Mouse (Mus musculus) olfactory bulb, adult 2 months (tissue): ENCODE measurements around the gene Megf11. TPM values are rescaled to one million over a fixed set of nuclear protein-coding genes. Genes with fewer than 3 reads are reported as not detected.

Source experiments
- H3K27ac ChIP-seq: fragments of 200-500 bp; 2 replicates; pipeline ENCODE4 v1.5.1; 2012; ENCODE audit warnings: low read depth, low read length; ENCODE audit not compliant: insufficient read depth
- H3K4me1 ChIP-seq: fragments of 200-500 bp; 2 replicates; pipeline ENCODE4 v1.6.1; 2012; ENCODE audit warnings: low read length; ENCODE audit not compliant: control insufficient read depth, insufficient read depth
- H3K4me3 ChIP-seq: fragments of 200-500 bp; 2 replicates; pipeline ENCODE4 v1.5.1; 2012; ENCODE audit warnings: mild to moderate bottlenecking, low read depth, low read length, moderate library complexity; ENCODE audit not compliant: insufficient read depth
- CTCF ChIP-seq: fragments of 200-500 bp; IDR thresholded peaks from 2 replicates; pipeline ENCODE4 v1.5.1; 2012; ENCODE audit warnings: low read depth, mild to moderate bottlenecking, low read length, moderate library complexity; ENCODE audit not compliant: insufficient read depth
- POLR2A ChIP-seq: fragments of 200-500 bp; IDR thresholded peaks from 2 replicates; pipeline ENCODE4 v1.6.1; 2012; ENCODE audit warnings: mild to moderate bottlenecking, low read depth, low read length, moderate library complexity; ENCODE audit not compliant: insufficient read depth
- WGBS: fragments of 180-500 bp; shearing (Covaris S2); methylation state at CpG from one replicate; pipeline ENCODE4 v1.1.7; 2018; 5-methylcytosine and 5-hydroxymethylcytosine counted together
- polyA plus RNA-seq: library from polyadenylated mRNA; stranded (reverse); fragments of >200 nt; gene quantifications from 2 replicates; pipeline ENCODE4 v1.2.4, GENCODE M21; 2012; ENCODE audit warnings: low replicate concordance; ENCODE audit not compliant: missing spikeins, insufficient read depth, insufficient read length

Megf11 gene
- polyA plus RNA-seq, 1 experiment = not detected

DNA sequence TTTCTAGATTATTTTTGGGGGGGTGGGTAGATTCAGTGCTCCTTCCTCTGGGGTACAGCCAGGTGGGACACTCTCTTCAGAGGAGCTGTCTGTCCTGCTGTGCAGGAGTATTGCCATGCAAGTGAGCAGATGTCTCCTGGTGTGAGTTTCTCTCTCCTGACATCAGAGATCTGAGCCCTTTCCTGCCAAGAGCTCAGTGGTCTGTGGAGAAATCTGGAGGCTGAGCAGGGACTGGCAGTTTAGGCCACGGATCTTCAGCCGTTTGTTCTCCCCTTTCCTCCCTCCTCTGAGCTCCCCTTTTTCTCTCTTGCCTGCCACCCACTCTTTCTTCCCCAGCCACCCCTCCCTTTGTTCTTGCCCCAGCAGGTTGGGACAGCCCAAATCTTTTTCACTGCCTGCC is 264.5 kb downstream of the Megf11 start:
- no peak for TF ChIP-seq CTCF
- TF ChIP-seq POLR2A = no peak
- no peaks in the 10 kb centered on the region for H3K4me1 ChIP-seq
- no peak overlapping the region for H3K27ac ChIP-seq
- no peak overlapping the region for H3K4me3 ChIP-seq
- 50% methylated on average over 2 of the region's 2 CpGs for WGBS

DNA sequence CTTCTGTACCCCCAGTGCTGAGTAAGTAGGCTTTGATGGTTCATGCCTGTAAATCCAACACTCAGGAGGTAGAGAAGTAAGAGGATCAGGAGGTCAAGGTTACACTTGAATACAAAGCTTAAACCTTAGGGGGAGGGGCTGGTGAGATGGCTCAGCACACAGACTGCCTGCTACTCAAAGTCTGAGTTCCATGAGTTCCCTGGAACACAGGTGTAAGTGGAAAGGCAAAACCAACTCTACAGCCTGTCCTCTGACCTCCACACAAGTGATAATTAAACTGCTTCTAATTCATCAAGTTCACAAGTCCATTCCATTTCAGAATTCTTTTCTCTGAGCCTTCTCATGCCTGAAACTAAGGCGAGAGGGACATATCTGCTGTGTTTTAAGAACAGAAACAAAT is 265.8 kb downstream of the Megf11 start:
- no peaks in the 10 kb centered on the region for H3K4me1 ChIP-seq
- no peak overlapping the region for H3K4me3 ChIP-seq
- TF ChIP-seq POLR2A (no peak), CTCF (no peak)
- no peak overlapping the region for H3K27ac ChIP-seq
- WGBS = 98% methylated on average over 1 of the region's 1 CpGs

DNA sequence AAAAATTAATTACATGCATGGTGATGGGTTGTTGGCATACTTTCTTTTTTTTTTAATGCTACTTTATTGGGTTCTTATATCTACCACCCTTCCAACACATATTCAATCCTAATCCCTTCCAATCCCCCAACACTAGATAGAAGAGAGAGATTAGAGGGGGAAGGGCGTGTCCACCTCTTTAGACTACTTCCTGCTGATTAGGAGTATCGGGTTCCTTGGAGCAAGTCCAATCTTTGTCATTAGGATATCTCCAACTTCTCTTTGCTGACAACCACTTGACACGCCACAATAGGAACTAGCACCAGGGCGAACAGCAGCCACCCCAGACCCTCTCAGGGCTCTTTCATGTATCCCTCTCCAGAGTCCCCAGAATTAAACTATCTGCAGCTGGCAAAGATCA is 266.3 kb downstream of the Megf11 start:
- Histone ChIP-seq H3K27ac (no peak overlapping the region), H3K4me3 (no peak overlapping the region), H3K4me1 (no peaks in the 10 kb centered on the region)
- WGBS = 74% methylated on average over 4 of the region's 4 CpGs
- TF ChIP-seq CTCF (no peak), POLR2A (no peak)

DNA sequence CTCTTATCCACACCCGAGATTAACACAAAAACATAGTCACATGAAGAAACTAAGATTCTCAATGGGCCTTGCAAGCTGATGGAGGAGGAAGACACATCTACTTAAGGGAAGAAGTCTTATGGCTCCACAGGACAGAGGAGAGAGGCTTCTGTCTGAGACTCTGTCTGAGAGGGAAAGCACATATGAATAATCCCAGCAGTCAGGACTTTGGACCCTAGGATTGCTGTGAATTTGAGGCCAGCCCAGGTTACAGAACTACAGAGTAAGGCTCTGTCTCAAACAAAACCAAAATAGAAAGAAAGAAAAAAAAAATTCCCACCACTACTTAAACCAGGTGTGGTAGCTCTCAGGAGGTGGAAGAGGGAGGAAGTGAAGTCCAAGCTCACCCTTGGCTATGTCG is 266.7 kb downstream of the Megf11 start:
- Histone ChIP-seq H3K27ac (no peak overlapping the region), H3K4me3 (no peak overlapping the region), H3K4me1 (no peaks in the 10 kb centered on the region)
- 71% methylated on average over 2 of the region's 2 CpGs for WGBS
- no peak for TF ChIP-seq CTCF
- no peak for TF ChIP-seq POLR2A

DNA sequence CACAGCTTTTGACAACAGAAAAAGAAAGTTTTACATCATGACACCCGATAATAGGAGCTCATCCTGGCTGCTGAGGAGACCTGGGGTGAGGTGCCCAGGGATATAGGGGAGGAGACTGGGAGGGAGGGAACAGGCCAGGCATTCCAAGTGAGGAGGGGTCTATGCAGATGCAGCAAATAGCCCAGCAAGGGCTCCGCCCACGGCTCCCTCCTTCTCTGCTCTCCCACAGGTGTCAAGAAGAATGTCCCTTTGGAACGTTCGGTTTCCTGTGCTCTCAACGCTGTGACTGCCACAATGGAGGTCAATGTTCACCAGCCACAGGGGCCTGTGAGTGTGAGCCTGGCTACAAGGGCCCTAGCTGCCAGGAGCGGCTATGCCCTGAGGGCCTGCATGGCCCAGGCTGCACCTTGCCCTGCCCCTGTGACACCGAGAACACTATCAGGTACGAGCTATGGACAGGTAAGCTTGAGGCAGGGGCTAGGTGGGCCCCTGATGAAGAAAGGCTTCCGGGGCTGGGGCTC is 267.5 kb downstream of the Megf11 start:
- Histone ChIP-seq H3K27ac (no peak overlapping the region), H3K4me3 (no peak overlapping the region), H3K4me1 (no peaks in the 10 kb centered on the region)
- TF ChIP-seq POLR2A (no peak), CTCF (no peak)
- WGBS = 85% methylated on average over 10 of the region's 10 CpGs

DNA sequence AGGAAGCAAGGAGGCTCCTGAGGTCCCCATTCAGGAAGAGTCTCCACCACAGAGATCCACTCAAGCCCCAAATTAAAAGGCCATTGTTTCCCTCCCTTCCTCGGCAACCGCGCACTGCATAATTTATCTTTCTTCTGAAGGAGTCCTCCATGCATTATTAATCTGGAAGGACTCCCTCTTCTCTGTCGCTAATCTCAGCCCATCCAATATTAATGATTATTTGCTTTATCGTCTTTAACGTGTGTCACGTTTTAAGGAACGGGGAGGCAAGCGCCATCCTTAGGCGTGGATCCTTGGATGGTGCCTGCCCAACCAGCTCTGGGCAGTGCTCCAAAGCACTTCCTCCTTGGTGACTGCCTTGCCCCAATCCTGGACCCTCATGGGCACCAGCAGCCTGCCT is 269.3 kb downstream of the Megf11 start:
- Histone ChIP-seq H3K27ac (no peak overlapping the region), H3K4me3 (no peak overlapping the region)

DNA sequence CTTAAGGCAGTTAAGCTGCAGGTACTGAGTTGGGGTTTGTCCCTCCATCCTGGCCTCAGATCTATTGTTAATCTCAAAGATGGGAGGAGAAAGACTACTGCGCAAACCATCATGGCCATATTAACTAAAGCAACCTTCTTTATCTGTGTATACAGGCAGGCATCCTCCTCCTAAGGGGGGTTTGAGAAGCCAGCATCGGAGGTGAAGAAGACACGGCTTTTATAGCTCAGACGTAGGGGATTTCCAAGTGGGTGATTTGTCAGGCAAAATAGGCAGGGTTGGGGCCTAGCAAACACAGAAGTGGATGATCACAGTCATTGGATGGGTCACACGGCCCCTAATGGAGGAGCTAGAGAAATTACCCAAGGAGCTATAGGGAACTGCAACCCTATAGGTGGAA is 271.2 kb downstream of the Megf11 start:
- H3K4me1 ChIP-seq = peaks cover 10% of the 10 kb centered on the region
- 95% methylated on average over 5 of the region's 5 CpGs for WGBS
- no peak overlapping the region for H3K4me3 ChIP-seq
- no peak overlapping the region for H3K27ac ChIP-seq
- TF ChIP-seq POLR2A (no peak), CTCF (no peak)

More for the DNA sequence above, 269.3 kb downstream of the Megf11 start:
- 79% methylated on average over 10 of the region's 10 CpGs for WGBS
- H3K4me1 ChIP-seq = peaks cover 5% of the 10 kb centered on the region
- TF ChIP-seq POLR2A (no peak), CTCF (no peak)

DNA sequence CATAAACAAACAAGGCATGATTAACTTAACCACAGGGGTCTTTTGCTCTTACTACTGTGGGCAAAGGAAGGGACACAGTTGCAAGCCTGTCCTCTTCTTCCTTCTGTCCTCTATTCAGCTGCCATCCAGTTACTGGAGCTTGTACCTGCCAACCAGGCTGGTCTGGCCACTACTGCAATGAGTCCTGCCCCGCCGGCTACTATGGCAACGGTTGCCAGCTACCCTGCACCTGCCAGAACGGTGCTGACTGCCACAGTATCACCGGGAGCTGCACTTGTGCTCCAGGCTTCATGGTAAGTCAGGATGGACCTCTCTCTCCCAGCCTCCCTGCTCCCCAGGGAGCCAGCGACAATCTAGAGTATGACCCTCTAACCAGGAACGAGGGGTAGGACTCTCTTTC is 274.8 kb downstream of the Megf11 start:
- WGBS = 88% methylated on average over 7 of the region's 7 CpGs
- Histone ChIP-seq H3K27ac (no peak overlapping the region), H3K4me3 (no peak overlapping the region), H3K4me1 (peaks cover 15% of the 10 kb centered on the region)
- TF ChIP-seq CTCF = no peak
- TF ChIP-seq POLR2A = no peak

DNA sequence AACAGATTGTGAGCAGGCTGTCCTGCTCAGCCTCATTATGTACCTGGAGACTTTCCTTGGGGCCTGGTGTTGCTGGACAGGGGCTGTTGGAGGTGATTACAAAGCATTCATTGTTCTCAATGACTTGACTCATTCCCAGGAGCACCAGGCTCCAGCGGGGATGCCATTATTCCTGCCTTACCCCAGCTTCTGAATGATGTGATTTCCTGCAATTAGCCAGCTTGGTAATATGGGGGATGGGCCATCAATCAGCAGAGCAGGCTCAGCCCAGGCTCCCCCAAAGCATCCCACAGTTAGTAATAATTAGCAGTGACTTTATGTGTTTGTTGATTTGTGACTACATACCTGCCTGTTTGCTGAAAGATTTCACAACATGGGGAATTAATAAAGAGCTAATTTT is 279.2 kb downstream of the Megf11 start:
- TF ChIP-seq CTCF (no peak), POLR2A (no peak)
- Histone ChIP-seq H3K4me1 (peaks cover 16% of the 10 kb centered on the region), H3K27ac (no peak overlapping the region), H3K4me3 (no peak overlapping the region)
- 23% methylated on average over 1 of the region's 1 CpGs for WGBS

DNA sequence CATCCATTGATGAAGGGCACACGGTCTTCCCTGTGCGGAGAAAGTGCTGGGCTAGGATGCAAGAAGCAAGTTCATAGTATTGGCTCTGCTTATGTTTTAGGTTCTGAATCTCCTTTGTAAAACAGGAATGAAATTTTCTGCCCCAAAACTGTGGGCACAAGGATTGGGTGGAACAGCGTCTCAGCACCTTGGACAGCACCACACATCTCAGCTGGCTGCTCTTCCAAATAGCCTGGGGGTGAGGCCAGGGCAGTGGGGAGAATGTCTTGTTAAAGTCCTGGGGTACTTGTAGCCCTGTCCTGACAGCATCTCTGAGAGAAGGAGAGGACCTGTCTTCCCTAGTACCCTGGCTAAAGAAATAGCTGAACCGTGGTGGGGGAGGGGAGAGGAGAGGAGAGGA is 281.1 kb downstream of the Megf11 start:
- no peak overlapping the region for H3K4me3 ChIP-seq
- 63% methylated on average over 4 of the region's 4 CpGs for WGBS
- no peak overlapping the region for H3K27ac ChIP-seq
- no peak for TF ChIP-seq CTCF
- TF ChIP-seq POLR2A = no peak
- H3K4me1 ChIP-seq = peaks cover 11% of the 10 kb centered on the region
